Mouse (Mus musculus): ENCODE results near the gene Ppt2.

The Ppt2 gene

GRCm38 (mm10) chr17:34656666-34657065 lies 28.4 kb upstream of the Ppt2 start:
- DNase-seq (ENCODE audit: low spot score in 2 of 2), result no peak

- DNase-seq (ENCODE audit: low spot score in 2 of 2), result no peak
Measured at GRCm38 (mm10) chr17:34655581-34655991, 27.3 kb upstream of the Ppt2 start.

GRCm38 (mm10) chr17:34655160-34655559 lies 26.9 kb upstream of the Ppt2 start:
- DNase-seq (ENCODE audit: low spot score in 2 of 2), result no peak

GRCm38 (mm10) chr17:34654392-34654791 lies 26.1 kb upstream of the Ppt2 start:
- no peak for DNase-seq (ENCODE audit: low spot score in 2 of 2)

GRCm38 (mm10) chr17:34653746-34654285 lies 25.5 kb upstream of the Ppt2 start:
- no peak for DNase-seq (ENCODE audit: low spot score in 2 of 2)

GRCm38 (mm10) chr17:34652985-34653384 lies 24.7 kb upstream of the Ppt2 start:
- DNase-seq (ENCODE audit: low spot score in 2 of 2), result no peak

GRCm38 (mm10) chr17:34652546-34652945 lies 24.2 kb upstream of the Ppt2 start:
- DNase-seq (ENCODE audit: low spot score in 2 of 2), result no peak

- no peak for DNase-seq (ENCODE audit: low spot score in 2 of 2)
Measured at GRCm38 (mm10) chr17:34651507-34652221, 23.4 kb upstream of the Ppt2 start.

- DNase-seq (ENCODE audit: low spot score in 2 of 2), result no peak
Measured at GRCm38 (mm10) chr17:34650781-34651180, 22.5 kb upstream of the Ppt2 start.

- no peak for DNase-seq (ENCODE audit: low spot score in 2 of 2)
Measured at GRCm38 (mm10) chr17:34649106-34649864, 21.0 kb upstream of the Ppt2 start.

- no peak for DNase-seq (ENCODE audit: low spot score in 2 of 2)
Measured at GRCm38 (mm10) chr17:34648141-34648890, 20.0 kb upstream of the Ppt2 start.

GRCm38 (mm10) chr17:34646906-34647787 lies 18.8 kb upstream of the Ppt2 start, which contains the start of gene Atf6b:
Atf6b (plus strand) TSS chr17:34647146.
- peak; percentile 98 to 99 for DNase-seq (ENCODE audit: low spot score in 2 of 2)

- no peak for DNase-seq (ENCODE audit: low spot score in 2 of 2)
Measured at GRCm38 (mm10) chr17:34645831-34646511, 17.7 kb upstream of the Ppt2 start.

GRCm38 (mm10) chr17:34645256-34645829 lies 17.0 kb upstream of the Ppt2 start:
- DNase-seq (ENCODE audit: low spot score in 2 of 2), result no peak

- peak; percentile 95 to 98 for DNase-seq (ENCODE audit: low spot score in 2 of 2)
Measured at GRCm38 (mm10) chr17:34644608-34645007, 16.3 kb upstream of the Ppt2 start, which contains the start of gene Fkbpl. Fkbpl (plus strand) TSS chr17:34644764.

GRCm38 (mm10) chr17:34643944-34644343 lies 15.6 kb upstream of the Ppt2 start:
- no peak for DNase-seq (ENCODE audit: low spot score in 2 of 2)

- DNase-seq (ENCODE audit: low spot score in 2 of 2), result no peak
Measured at GRCm38 (mm10) chr17:34643379-34643778, 15.1 kb upstream of the Ppt2 start.

- no peak for DNase-seq (ENCODE audit: low spot score in 2 of 2)
Measured at GRCm38 (mm10) chr17:34641945-34642344, 13.6 kb upstream of the Ppt2 start.

- no peak for DNase-seq (ENCODE audit: low spot score in 2 of 2)
Measured at GRCm38 (mm10) chr17:34640778-34641601, 12.7 kb upstream of the Ppt2 start.

All from right cerebral cortex, postnatal 36 days (tissue).